Mouse (Mus musculus) Patski (cell line): ENCODE data around the gene Mrpl23. TPM values are rescaled to one million over a fixed set of nuclear protein-coding genes. Genes with fewer than 3 reads are reported as not detected.

Source experiments
- ATAC-seq: fragments of 100-300 bp; one replicate; pipeline ENCODE4 v1.8.0; 2021
- CTCF ChIA-PET: fragments of 350-600 bp; sonication (Branson Sonifier 250); formaldehyde crosslinking; loops from one replicate; lab custom pipeline; 2022; ENCODE audit warnings: inconsistent platforms; lab: Charles Lee
- POLR2A ChIA-PET: fragments of 350-600 bp; sonication (Branson Sonifier 250); formaldehyde crosslinking; loops from one replicate; lab custom pipeline; 2022; ENCODE audit warnings: antibody characterized with exemption, inconsistent platforms; lab: Charles Lee
- DNase-seq: peaks from one replicate; pipeline ENCODE4 v3.0.0-alpha.2; 2011; ENCODE audit warnings: low read depth, low spot score
- H3K27me3 ChIP-seq: fragments of 371-371 bp; one replicate; pipeline ENCODE4 v1.5.1; 2021
- CTCF ChIP-seq: fragments of 100-300 bp; IDR thresholded peaks from one replicate; pipeline ENCODE4 v1.5.1; 2021
- in situ Hi-C: fragments of 300-500 bp; cut with MboI; formaldehyde crosslinking; loops from 3 replicates; pipeline ENCODE4 v1.11.1; 2018; ENCODE audit warnings: low pct_unique_long_range_greater_than_20kb, mixed read lengths
- polyA plus RNA-seq: library from polyadenylated mRNA; unstranded; gene quantifications from one replicate; pipeline ENCODE4 v1.2.3, GENCODE M21; 2021

Mrpl23 gene
- polyA plus RNA-seq, 1 experiment from 2014 or later: 6.9 TPM

GRCm38 (mm10) chr7:142549941-142550763 lies 17.7 kb downstream of the Mrpl23 start:
- no peak for TF ChIP-seq CTCF
- ATAC-seq (no peak), DNase-seq (no peak)
- no peaks in the 10 kb centered on the region for H3K27me3 ChIP-seq
- POLR2A ChIA-PET: no interaction called here
- CTCF ChIA-PET: interaction anchor here (0.9 to 2.1 kb wide), 2 partner anchors 12 to 15 kb away, joined by 3 to 7 read pairs; no protein-coding TSS in a partner anchor
- in situ Hi-C loops: no loop called here

- no peaks in the 10 kb centered on the region for H3K27me3 ChIP-seq
- no peak for TF ChIP-seq CTCF
- POLR2A ChIA-PET: no interaction called here
- ATAC-seq: no peak
- CTCF ChIA-PET: interaction anchor here (1.1 to 2.1 kb wide), 3 partner anchors 13 to 54 kb away, joined by 3 to 7 read pairs (median 3); no protein-coding TSS in a partner anchor
- DNase-seq: no peak
- in situ Hi-C loops: no loop called here
Measured at GRCm38 (mm10) chr7:142550935-142551373, 18.5 kb downstream of the Mrpl23 start.

- ATAC-seq (no peak), DNase-seq (no peak)
- TF ChIP-seq CTCF: no peak
- POLR2A ChIA-PET: no interaction called here
- no peaks in the 10 kb centered on the region for H3K27me3 ChIP-seq
- CTCF ChIA-PET: interaction anchor here (1.1 to 1.6 kb wide), 2 partner anchors 28 to 54 kb away, joined by 3 read pairs; no protein-coding TSS in a partner anchor
- in situ Hi-C loops: no loop called here
Measured at GRCm38 (mm10) chr7:142551691-142552090, 19.2 kb downstream of the Mrpl23 start.

DNA sequence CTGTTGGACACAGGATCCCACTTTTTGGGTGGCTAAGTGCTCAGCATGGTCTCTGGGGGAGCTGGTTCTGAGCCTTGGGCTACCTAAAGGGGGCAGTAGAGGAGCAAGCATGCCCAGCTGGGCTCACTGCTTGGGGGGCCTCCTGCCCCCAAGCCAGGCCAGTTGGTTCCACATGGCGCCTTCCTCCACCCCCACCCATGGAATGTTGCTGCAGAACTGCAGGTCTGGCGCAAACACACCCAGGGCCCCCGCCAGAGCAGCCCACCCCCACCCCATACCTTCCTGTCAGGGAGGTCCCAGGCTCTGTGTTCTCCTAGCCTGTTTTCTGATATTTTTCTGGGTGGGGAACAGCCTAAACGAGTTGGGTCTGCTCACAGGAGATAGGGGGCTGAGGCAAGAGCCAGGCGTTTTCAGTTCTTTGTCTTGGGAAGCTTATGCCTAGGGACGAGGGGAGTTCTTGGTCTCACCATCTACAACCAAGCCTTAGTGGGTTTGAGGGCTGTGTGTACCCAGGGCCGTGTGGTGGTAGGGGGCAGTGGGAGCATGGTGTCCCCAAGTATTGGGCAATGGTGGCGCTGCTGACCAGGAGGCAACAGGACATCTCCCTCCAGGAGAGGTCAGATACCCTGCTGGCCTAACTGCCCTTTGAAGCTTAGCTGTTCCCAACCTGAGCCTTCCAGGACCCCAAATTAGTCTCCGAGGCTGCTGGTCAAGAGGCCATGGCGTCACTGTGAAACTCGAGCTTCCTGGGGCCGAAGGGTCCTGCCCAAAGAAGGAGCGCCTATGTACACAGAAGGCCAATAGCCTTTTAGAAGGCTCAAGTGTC lies 20.3 kb downstream of the Mrpl23 start:
- ATAC-seq: no peak
- DNase-seq: no peak
- ChIA-PET CTCF (interaction anchor here (0.6 to 0.9 kb wide), 2 partner anchors 14 to 57 kb away, joined by 3 to 4 read pairs; no protein-coding TSS in a partner anchor), POLR2A (interaction anchor here (1.5 kb wide), 1 partner anchor 17 kb away, joined by 4 read pairs; no protein-coding TSS in a partner anchor)
- in situ Hi-C loops: no loop called here
- no peak for TF ChIP-seq CTCF
- no peaks in the 10 kb centered on the region for H3K27me3 ChIP-seq

- POLR2A ChIA-PET: interaction anchor here (1.5 kb wide), 1 partner anchor 16 kb away, joined by 4 read pairs; no protein-coding TSS in a partner anchor
- CTCF ChIA-PET: interaction anchor here (0.9 to 1.0 kb wide), 2 partner anchors 16 to 56 kb away, joined by 3 to 4 read pairs; no protein-coding TSS in a partner anchor
- DNase-seq (no peak), ATAC-seq (no peak)
- in situ Hi-C loops: no loop called here
- no peak for TF ChIP-seq CTCF
- H3K27me3 ChIP-seq: peaks cover 4% of the 10 kb centered on the region
Measured at GRCm38 (mm10) chr7:142553417-142554335, 21.2 kb downstream of the Mrpl23 start.

DNA sequence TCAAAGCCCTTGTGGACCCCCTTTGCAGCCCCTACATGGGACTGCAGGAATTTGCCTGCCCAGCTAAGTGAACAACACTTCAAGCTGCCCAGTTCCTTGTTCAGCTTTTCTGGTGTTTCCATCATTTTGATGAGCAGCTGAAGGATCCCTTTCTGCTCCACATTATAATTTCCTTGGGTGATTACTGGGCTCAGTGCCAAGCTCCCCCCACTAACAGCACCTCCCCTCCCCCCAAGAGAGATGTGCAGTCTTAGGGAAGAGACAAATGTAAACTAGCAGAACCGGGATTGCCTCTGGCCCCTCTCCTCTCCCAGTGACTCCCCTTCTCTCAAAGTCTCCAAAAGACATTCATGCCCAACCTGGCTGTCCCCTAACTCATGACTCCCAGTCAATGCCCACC lies 22.1 kb downstream of the Mrpl23 start:
- ChIA-PET POLR2A (interaction anchor here (1.5 kb wide), 1 partner anchor 15 kb away, joined by 4 read pairs; no protein-coding TSS in a partner anchor), CTCF (interaction anchor here (1.0 kb wide), 1 partner anchor 17 kb away, joined by 3 read pairs; no protein-coding TSS in a partner anchor)
- ATAC-seq: no peak
- in situ Hi-C loops: no loop called here
- H3K27me3 ChIP-seq: peaks cover 4% of the 10 kb centered on the region
- DNase-seq: no peak
- no peak for TF ChIP-seq CTCF

GRCm38 (mm10) chr7:142555366-142556088 lies 23.0 kb downstream of the Mrpl23 start:
- H3K27me3 ChIP-seq: peaks cover 4% of the 10 kb centered on the region
- in situ Hi-C loops: no loop called here
- ChIA-PET CTCF (no interaction called here), POLR2A (no interaction called here)
- DNase-seq (no peak), ATAC-seq (no peak)
- TF ChIP-seq CTCF: no peak

DNA sequence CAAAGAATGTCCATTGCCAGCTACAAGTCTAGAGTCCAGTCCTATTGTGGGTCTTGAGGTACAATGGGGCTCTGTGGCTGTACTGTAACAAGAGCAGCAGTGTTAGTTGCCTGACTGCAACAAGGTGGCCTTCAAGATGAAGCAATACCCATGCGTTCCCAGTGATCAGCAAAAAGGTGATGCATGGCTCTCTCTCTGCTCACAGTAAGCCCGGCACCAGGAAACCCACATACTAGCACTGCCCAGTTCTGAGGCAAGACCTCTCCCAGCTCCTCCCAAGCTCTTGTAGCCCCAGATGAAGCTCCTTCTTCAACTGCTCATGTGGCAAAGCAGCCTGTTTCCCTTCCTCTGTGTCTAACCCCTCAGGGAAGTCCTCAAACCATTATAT lies 23.6 kb downstream of the Mrpl23 start:
- no peak for ATAC-seq
- CTCF ChIA-PET: no interaction called here
- POLR2A ChIA-PET: no interaction called here
- no peak for TF ChIP-seq CTCF
- no peak for DNase-seq
- peaks cover 4% of the 10 kb centered on the region for H3K27me3 ChIP-seq
- in situ Hi-C loops: no loop called here

- CTCF ChIA-PET: no interaction called here
- ATAC-seq: no peak
Measured at GRCm38 (mm10) chr7:142557696-142558095, 25.2 kb downstream of the Mrpl23 start.

More at GRCm38 (mm10) chr7:142557696-142558095, 25.2 kb downstream of the Mrpl23 start:
- no peak for TF ChIP-seq CTCF
- POLR2A ChIA-PET: no interaction called here
- DNase-seq: no peak
- in situ Hi-C loops: no loop called here
- peaks cover 4% of the 10 kb centered on the region for H3K27me3 ChIP-seq
